Mouse (Mus musculus): ENCODE results near the gene Polr1a.

Gene Polr1a

GRCm38 (mm10) chr6:71949721-71950120 is 40.9 kb downstream of the Polr1a start:
- DNase-seq (ENCODE audit: low spot score): no peak

GRCm38 (mm10) chr6:71950592-71950991 is 41.7 kb downstream of the Polr1a start:
- peak; percentile 95 for DNase-seq (ENCODE audit: low spot score)

- DNase-seq (ENCODE audit: low spot score): no peak
Measured at GRCm38 (mm10) chr6:71951192-71951591, 42.3 kb downstream of the Polr1a start.

GRCm38 (mm10) chr6:71962119-71962518 is 53.3 kb downstream of the Polr1a start:
- no peak for DNase-seq (ENCODE audit: low spot score)

GRCm38 (mm10) chr6:71962706-71963105 is 53.9 kb downstream of the Polr1a start:
- DNase-seq (ENCODE audit: low spot score): no peak

GRCm38 (mm10) chr6:71963561-71963960 is 54.7 kb downstream of the Polr1a start:
- no peak for DNase-seq (ENCODE audit: low spot score)

- no peak for DNase-seq (ENCODE audit: low spot score)
Measured at GRCm38 (mm10) chr6:71966683-71967303, 57.9 kb downstream of the Polr1a start.

GRCm38 (mm10) chr6:71967847-71968246 is 59.0 kb downstream of the Polr1a start:
- DNase-seq (ENCODE audit: low spot score): no peak

- no peak for DNase-seq (ENCODE audit: low spot score)
Measured at GRCm38 (mm10) chr6:71969459-71969858, 60.6 kb downstream of the Polr1a start.

GRCm38 (mm10) chr6:71970154-71970553 is 61.3 kb downstream of the Polr1a start:
- DNase-seq (ENCODE audit: low spot score): no peak

GRCm38 (mm10) chr6:71976592-71976991 is 67.7 kb downstream of the Polr1a start:
- no peak for DNase-seq (ENCODE audit: low spot score)

- no peak for DNase-seq (ENCODE audit: low spot score)
Measured at GRCm38 (mm10) chr6:71980165-71980564, 71.3 kb downstream of the Polr1a start.

- DNase-seq (ENCODE audit: low spot score): no peak
Measured at GRCm38 (mm10) chr6:71980587-71980986, 71.7 kb downstream of the Polr1a start.

- no peak for DNase-seq (ENCODE audit: low spot score)
Measured at GRCm38 (mm10) chr6:71981450-71981849, 72.6 kb downstream of the Polr1a start.

GRCm38 (mm10) chr6:71985984-71986383 is 77.1 kb downstream of the Polr1a start:
- DNase-seq (ENCODE audit: low spot score): no peak

- DNase-seq (ENCODE audit: low spot score): peak; percentile 58
Measured at GRCm38 (mm10) chr6:71987546-71988248, 78.8 kb downstream of the Polr1a start.

GRCm38 (mm10) chr6:71989647-71990351 is 80.9 kb downstream of the Polr1a start:
- DNase-seq (ENCODE audit: low spot score): peak; percentile 79

GRCm38 (mm10) chr6:71990371-71990837 is 81.6 kb downstream of the Polr1a start:
- DNase-seq (ENCODE audit: low spot score): peak; percentile 58

GRCm38 (mm10) chr6:71991190-71991932 is 82.5 kb downstream of the Polr1a start:
- peak; percentile 52 for DNase-seq (ENCODE audit: low spot score)

- no peak for DNase-seq (ENCODE audit: low spot score)
Measured at GRCm38 (mm10) chr6:71991933-71992325, 83.1 kb downstream of the Polr1a start.

GRCm38 (mm10) chr6:71994004-71994403 is 85.2 kb downstream of the Polr1a start:
- DNase-seq (ENCODE audit: low spot score): no peak

- no peak for DNase-seq (ENCODE audit: low spot score)
Measured at GRCm38 (mm10) chr6:71995081-71995480, 86.2 kb downstream of the Polr1a start.

All from adipocyte (in vitro differentiated cells).